Mouse (Mus musculus): ENCODE data around the gene Cldn2.

DNA sequence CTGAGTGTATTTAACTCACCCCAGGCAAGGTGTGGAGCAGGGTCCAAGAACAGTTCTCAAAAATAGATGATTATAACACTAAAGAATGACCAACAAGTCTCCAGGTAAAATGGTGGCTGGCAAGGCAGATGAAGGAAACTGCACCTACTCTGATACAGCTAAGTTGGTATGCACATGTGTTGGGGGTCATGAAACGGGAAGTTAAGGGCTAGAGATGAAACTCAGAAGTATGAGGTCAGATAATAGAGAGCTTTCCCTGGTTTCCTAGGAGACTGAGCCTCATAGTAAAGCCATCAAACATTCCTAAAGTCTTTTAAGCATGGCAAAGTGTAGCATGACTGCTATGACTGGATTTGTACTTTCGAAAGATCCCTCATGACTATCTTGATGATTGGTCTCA, 2.4 kb downstream of the Cldn2 start:
- no peak for TF ChIP-seq POLR2A (IDR thresholded peaks at IDR 0.05; ENCODE audit: insufficient read depth, low read length)
- TF ChIP-seq CTCF (IDR thresholded peaks at IDR 0.05; ENCODE audit: low read depth, low read length): no peak
- TF ChIP-seq EP300 (IDR thresholded peaks at IDR 0.05; ENCODE audit: insufficient read depth, low read depth, low read length): no peak

Measured in ES-Bruce4 (cell line).